Mouse (Mus musculus): Measurements from ENCODE around the gene Iscu.
A peak's percentile ranks its signal among the peaks of the same experiment; 100 is the strongest.
"Not testable (repeated sequence)": the region's sequence is repeated elsewhere in the genome, so short reads cannot be mapped to it uniquely, and the experiment has no call there.

Iscu gene

DNA sequence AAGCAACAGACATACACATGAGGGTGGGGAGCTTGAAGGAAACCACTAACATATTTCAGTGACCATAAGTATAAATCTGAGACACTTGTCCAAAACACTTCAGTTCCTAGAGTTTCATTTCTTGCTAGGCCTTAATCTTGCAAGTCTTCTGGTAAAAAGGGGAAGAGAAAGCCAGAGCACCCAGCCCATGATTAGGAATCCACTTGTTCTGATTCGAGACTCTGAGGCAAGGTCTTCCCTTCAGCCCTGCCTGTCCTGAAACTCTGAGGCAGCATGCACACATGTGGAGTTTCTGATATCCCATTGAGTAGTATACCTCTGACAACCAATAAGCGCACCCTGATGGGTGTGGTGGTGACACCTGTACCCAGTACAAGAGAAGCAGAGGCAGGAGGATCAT lies 11.0 kb upstream of the Iscu start:
- DNase-seq, result no peak

DNA sequence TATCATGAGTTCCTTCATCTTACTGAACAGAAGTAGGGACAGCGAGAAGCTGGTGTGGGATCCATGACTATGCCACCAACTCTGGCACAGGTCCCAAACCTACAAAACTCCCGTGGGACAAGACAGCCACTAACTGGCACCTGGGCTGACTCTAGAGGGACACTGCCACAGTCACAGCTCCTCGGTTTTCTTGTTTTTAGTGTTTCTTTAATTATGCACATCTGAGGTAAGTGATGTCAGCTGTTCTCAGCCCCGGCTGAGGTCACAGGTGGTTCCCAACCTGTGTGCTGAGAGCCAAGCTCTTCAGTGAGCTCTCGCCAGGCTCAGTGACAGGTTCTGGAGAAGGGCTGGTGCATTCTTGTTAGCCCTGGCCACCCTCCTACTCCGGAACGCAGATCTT lies 8.1 kb upstream of the Iscu start:
- no peak for DNase-seq

DNA sequence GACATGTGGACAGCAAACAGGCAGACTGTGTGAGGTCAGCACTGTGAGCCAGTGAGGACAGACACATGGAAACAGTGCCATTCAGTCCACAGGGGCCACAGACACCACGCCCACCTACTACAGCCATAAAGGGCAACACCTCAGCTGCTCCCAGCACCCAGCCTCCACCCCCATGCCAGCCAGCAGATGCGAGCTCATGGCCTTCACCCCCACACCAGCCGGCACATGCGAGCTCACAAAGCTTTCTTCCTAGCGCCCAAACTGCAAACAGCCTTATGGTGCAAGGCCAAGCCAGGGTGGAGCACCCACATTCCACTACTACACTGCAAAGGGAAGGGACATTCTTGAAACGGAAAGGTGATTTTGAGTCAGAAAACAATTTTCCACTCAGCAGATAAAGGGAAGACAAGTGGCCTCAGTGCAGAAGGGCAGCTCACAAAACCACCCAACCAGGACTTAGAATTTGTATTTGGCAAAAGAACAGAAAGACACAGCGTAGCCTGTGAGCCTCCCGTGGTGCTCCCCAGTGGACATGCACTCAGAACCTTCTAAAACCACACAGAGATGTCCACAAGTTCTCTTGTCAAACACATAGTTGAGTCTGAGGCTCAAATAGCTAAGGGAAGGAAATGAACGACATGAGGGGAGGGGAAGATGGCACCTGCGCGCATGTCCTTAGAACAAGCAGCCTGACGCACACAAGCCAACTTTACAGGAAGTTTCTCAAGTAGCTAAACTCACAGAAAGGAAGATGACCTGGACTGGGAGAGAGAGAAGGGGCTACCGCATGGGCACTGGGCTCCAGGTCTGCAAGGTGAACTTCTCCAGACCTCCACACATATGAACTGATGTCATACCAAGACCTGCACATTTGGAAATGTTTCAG lies 6.7 kb upstream of the Iscu start:
- DNase-seq, result no peak

DNA sequence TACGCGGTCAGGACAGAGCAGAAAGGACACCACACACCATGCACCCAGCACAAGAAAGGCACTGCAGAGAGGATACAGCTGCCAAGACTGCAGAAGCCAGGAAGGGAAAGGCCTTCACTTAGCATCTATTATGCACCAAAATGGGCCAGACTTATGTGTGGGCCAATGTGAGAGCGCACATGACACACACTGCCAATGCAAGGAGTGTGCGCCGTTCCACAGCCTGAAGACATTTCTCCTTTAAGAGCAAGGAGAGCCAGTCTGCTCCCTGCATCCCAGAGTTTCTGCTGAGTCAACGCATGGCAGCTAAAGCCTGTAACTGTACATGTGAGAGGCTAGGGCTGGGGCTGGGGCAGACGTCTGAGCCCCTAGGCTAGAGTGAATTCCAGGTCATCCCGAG lies 3.7 kb upstream of the Iscu start:
- DNase-seq, result no peak

DNA sequence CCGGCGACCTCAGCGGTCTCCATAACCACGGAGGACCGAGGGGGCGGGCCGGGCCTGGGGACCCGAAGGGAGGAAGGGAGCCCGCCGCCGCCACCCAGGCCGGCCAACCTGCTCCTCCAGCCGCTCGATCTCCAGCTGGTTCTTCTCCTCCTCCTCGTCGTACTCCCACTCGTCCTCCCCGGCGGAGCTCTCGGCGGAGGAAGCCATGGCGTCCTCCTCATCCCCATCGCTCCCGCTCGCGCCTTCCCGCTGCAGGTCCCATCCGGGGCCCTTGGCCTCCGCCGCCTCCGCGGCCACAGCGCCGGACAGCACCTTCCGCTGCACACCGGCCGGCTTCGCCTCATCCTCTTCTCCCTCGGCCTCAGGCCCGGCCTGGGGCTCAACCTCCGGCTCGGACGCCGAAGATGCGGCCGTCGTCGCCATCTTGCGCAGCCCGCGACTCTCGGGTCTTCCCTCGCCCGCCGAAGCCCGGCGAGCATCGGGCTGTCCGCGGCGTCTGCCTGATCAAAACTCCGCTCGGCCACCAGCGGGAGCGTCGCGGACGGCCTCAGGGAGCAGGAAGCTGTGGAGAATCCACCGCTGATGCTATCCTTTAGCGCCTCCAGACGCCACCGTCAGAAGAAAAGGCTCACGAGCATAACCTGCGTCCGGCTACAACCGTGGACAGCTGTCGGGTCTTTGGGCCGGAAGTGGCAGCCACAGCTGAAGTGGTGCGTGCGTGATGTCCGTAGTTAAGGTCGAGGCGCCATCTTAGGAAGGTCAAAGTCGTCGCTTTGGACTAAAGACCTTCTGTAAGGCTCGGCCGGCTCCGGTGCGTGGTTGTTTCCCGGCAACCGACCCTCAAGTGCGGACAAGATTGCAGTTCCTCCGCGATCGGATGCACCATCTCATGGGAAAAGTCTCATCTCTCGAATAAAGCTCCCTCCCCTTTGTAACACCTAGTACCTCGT lies 1.1 kb upstream of the Iscu start:
- peak; percentile 91 for DNase-seq

DNA sequence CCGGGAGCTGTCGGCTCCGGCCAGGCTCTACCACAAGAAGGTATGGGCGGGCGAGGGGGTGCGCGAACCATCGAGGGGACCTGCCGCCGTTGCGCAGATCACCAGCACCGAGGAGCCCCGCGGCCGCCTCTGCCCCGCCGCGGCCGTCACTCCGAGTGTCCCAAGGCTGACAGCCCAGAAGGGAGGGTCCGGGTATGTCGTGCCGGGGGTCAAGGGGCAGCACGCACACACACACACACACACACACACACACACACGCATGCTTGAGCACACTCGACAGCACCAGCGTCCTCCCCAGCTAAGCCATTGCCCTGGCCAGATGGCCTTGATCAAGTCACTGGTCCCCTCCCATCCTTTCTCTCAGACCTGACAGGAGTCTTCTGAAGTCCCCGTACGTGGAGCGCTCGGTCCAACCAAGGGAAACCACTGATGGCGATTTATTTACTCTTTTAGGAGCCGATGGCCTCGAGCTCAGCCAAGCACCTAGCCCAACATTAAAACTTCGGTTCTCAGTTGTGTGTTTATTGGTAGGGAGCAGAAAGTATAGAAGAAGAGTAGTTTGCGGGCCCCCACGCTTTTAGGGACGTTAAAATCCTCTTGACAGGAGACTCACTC lies 464 bp downstream of the Iscu start:
- no peak for DNase-seq

DNA sequence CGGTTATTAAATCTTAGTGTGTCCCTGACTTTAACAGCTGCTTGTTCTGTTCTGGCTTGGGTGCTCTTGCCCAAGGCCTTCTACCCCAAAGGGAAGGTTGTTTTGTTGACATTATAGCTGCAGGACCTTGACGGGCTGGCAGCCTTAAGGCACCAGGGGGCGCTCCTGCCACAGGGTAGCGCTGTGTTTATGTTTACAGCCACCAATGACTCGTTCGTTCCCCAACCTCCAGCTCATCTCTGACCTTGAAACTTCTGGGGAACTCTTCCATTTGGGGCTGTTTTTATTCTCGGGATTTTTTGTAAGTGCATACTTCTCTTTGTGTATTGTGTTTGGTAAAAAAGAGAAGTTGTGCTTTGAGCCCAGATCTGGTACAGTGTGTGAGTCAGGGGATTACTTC lies 1.1 kb downstream of the Iscu start:
- peak; percentile 73 for DNase-seq

DNA sequence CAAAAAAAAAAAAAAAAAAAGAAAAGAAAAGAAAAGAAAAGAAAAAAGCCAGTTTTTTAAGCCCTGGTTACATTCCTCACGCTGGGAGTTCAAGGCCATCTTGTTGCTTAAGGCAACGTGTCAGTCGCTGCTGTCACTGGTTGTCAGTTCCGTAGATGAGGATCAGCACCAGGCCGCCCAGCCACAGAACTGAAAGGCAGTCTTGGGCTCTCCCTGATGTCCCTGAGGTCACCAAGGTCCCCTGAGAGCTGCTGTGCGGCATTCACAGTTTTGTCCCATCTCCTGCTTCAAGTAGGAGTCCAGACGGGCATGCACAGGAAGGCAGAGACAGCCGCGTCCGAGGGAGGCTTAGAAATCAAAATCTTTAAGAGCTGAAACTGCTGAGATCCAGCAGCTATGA lies 3.0 kb downstream of the Iscu start:
- no peak for DNase-seq

DNA sequence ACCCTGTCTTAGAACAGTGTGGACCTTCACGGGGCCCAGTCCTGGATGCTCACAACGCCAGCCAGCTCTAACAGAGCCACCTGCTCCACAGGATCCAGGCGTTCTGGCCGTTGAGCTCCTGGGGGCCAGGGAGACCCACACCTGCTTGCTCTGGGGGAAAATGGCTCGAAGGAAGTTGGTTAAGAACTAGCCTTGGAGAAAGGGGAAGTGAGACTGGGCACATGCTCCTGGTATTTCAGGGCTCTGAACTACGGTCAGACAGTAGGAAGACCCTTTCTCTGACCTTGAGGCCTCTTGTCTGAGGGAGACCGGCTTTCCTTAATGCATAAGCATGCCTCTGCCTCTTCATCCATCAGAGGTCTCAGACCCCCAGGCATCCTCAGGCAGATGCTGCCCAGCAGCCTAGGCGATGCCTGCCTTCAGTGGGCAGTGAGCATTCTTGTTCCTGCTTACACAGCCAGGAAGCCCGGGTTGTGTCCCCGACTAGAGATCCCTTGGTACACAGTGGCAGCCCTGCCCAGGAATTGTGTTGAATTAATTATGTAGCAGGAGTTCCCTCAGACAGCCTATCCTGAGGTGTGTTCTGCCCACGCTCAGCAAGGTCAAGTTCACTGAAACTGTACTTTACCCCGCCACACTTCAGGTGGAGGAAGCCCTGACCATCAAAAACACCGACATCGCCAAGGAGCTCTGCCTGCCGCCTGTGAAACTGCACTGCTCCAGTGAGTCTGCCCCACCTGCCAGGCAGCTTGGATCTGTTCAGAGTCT lies 3.8 kb downstream of the Iscu start:
- DNase-seq, result no peak

DNA sequence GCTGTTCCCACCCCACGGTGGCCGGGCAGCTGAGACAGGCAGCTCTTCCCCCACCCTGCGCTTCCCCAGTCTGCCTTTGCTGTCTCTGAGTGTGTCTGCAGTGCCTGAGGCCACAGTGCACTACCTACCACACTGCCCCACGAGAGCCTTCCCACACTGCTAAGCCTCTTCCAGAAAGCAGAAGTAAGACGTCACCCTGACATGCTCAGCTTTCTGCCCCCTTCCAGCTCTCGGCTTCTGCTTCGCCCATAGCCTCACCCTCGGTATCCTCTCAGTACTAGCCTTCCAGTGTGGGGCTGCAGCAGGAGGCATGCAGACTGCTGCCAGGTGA lies 4.3 kb downstream of the Iscu start:
- no peak for DNase-seq

DNA sequence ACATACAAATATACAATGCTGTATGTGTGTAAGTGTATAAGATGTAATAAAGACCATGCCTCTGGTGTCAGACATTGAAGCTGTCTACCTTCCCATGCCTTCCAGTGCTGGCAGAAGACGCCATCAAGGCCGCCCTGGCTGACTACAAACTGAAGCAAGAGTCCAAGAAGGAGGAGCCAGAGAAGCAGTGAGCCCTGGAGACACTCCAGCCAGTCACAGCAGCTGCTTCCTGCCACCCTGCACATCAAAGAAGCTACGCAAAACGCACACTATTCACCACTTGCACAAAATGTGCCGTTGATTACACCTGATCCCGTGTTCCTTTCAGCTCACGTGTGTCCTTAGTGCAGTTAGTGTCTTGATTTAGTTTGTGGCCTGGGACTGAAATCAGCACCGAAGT lies 5.2 kb downstream of the Iscu start:
- DNase-seq, result not testable (repeated sequence)

DNA sequence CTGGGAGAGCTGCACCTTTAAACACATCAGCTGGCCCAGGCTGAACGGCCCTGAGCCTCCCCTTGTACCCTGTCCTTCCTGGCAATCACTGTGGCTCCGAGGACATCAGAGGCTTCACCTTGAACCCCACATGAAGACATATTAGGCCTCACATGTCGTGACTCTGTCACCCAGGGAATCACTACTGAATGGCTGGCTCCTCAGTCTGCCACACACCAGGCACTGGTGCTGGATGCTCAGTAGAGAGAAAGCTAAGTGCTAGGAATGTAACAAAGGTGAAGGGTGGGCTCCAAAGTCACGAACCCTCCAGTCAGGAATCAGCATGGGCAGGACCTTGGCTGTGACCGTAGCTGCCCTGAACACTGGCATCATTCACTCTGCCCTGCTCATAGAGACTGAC lies 7.0 kb downstream of the Iscu start:
- DNase-seq, result no peak

DNA sequence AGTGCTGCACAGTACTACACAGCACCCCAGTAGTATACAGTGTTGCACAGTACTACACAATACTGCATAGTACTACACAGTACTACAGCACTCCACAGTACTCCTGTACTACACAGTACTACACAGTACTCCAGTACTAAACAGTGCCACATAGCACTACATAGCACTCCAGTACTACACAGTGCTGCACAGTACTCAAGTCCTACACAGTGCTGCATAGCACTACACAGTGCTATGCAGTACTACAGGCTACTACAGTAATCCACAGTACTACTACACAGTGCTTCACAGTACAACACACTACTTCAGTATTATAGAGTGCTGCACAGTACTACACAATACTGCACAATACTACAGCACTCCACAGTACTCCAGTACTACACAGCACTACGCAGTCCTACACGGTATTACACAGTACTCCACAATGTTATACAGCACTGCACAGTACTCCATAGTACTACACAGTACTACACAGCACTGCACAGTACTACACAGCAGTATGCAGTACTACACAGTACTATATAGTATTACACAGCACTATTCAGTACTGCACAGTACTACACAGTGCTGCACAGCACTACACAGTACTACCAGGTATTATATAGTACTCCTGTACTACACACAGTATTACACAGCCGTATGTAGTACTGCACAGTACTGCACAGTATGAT lies 7.7 kb downstream of the Iscu start:
- no peak for DNase-seq

DNA sequence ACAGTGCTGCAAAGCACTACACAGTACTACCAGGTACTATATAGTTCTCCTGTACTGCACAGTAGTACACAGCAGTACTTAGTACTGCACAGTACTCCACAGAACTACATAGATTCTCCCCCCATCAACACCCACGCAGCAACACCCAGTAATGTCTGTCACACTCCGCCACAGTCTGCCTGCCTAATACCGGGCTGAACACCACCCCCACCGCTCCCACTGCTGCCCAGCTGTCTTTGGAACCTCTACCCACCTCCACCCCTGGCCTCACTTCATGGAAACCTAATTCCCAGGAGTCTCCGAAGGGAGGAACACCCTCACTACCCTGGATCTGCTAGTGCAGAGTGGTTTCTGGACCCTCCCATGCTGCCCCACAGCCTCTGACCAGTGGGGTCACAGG lies 8.2 kb downstream of the Iscu start:
- DNase-seq, result no peak

DNA sequence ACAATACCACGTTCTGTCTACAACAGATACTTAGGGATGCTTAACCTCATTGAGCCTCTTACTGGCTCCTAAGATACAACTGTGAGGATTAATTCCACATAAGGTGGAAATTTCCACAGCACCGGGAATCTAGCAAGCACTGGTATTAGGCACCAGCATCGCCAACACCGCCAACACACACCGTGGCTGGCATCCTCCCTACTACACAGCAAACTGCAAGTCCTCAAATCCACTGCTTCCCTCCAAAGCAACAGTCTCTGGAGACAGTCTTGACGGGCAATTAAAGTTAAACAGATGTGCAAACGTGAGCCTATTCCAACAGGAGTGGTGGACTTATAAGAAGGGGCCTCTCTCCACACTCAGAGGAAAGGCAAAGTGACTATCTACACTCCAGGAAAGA lies 8.7 kb downstream of the Iscu start:
- DNase-seq, result no peak

DNA sequence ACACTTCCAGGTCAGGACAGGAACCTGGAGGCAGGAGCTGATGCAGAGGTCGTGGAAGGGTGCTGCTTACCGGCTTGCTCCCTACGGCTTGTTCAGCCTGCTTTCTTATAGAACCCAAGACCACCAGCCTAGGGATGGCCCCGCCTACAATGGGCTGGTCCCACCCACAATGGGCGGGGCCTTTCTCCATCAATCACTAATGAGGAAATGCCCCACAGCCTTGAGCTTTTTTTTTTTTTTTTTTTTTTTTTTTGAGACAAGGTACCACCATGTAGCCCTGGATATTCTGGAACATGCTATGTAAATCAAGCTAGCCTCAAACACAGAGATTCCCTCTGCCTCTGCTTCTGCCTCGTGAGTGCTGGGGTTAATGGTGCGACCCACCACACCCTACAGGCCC lies 9.3 kb downstream of the Iscu start:
- no peak for DNase-seq

DNA sequence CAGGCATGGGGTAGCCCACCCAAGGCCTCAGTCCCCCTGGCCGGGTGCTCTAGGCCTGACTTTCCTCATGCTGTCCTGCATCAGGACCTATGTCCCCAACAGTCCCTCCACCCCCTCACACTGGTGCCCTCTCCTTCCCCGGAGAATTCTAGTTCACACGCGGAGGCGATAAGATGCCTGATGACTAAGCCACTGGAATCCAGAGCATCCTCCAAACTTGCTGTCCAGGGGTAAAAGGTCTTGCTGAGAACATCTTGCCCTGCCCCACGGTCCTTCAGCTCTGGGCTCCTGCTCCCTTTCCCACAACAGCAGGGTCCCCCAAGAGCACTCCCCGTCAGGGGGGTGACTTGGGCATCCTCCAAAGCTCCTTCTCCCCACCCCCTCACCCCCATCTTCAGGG lies 10.1 kb downstream of the Iscu start:
- no peak for DNase-seq

DNA sequence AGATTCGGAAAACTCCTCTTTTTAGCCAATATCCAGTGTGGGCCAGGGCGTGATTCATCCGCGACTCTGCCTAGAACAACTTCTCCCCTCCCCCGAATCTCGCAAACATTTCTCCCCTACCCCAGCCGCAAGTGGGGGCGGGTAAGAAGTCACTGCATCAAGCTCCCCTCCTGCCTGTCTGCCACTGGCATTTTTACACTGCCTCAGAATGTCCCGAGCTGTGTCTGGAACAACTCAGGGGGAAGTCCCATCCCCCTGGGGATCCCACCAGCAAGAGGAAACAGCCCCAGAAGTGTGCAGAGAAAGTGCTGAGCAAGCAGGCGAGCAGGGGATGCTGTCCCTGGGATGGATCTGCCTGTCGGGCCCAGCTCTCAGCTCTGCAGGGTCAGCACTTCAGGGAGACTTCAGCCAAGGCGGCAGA lies 11.0 kb downstream of the Iscu start:
- DNase-seq, result no peak

DNA sequence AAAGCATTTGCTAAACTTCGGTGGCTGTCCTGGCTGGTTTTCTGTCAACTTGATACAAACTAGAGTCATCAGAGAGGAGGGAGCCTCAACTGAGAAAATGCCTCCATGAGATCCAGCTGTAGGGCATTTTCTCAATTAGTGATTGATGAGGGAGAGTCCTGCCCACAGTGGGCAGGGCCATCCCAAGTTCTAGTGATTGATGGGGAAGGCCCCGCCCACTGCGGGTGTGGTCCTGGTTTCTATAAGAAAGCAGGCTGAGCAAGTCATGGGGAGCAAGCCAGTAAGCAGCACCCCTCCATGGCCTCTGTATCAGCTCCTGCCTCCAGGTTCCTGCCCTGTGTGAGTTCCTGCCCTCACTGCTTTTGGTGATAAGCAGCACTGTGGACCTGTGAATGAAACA lies 11.6 kb downstream of the Iscu start:
- DNase-seq, result not testable (repeated sequence)

DNA sequence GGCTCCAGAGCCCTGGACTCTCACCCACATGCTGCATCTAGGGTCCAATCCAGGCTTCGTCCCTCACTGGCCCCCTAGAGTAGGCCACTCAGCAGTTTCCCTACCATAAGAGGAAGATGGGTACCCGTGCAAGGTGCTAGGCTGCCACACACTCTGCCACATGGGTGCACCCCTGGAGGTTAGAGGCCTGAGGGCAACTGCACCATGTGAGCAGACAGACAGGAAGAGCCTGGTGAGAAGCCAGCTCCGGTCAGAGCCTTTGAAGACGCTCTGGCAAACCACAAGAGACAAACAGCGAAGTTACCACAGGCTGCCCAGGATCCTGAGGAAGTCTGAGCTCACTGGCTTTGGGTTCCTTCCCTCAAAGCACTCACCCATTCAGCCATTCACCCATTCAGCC lies 14.4 kb downstream of the Iscu start:
- no peak for DNase-seq

DNA sequence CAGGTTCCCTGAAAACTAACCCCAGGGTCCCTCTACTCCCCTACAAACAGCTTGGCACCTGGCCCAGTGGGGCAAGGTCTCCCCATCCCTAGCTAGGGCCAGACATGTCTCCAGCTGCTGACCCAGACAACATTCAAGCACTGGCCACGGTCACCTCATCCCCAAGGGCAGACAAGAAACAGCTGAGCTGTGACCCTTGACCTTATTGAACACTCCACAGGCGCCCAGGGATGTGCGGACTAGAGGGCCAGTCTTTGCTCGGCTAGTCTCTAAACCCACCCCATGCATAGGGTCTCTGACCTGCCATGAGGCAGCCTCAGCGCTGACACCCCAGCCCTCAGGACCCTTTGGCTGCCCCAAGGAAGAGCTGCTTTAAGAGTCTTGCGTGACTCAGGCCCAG lies 16.1 kb downstream of the Iscu start:
- DNase-seq, result no peak

DNA sequence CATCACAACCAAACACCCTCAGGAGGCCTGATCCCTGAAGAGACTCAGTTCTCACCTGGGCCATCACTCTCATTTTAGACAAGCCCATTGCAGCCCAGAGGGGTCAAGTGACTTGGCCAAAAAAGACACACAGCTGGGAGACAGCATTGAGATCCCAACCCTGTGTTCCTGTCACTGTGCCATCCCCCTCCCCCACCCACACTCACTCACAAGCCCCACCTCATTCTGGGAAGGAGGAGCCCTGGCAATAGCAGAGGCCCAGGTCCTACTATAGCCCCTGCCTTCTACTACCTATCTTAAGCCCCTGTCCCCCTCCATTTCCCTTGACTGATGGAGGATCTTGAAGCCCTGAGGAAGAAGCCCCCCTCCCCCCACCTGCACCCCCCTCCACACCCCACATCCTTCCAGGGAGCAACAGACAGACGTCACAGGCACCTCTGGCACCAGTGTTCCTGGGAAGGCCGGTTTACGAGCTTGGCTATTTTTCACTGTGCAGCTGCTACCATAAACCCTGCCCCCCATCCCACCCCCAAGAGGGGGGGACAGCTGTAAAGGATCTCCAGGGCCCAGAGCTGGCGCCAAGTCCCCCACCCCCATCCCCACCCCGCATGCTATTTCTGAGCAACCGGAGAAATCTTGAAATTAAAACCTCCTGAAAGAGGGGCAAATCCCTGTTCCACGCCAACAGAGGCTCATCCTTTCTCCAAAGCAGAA lies 16.7 kb downstream of the Iscu start:
- no peak for DNase-seq

Data from cerebellum, adult 9-11 months (tissue).